Mouse (Mus musculus): ENCODE data around the gene Pigf.

Gene Pigf

DNA sequence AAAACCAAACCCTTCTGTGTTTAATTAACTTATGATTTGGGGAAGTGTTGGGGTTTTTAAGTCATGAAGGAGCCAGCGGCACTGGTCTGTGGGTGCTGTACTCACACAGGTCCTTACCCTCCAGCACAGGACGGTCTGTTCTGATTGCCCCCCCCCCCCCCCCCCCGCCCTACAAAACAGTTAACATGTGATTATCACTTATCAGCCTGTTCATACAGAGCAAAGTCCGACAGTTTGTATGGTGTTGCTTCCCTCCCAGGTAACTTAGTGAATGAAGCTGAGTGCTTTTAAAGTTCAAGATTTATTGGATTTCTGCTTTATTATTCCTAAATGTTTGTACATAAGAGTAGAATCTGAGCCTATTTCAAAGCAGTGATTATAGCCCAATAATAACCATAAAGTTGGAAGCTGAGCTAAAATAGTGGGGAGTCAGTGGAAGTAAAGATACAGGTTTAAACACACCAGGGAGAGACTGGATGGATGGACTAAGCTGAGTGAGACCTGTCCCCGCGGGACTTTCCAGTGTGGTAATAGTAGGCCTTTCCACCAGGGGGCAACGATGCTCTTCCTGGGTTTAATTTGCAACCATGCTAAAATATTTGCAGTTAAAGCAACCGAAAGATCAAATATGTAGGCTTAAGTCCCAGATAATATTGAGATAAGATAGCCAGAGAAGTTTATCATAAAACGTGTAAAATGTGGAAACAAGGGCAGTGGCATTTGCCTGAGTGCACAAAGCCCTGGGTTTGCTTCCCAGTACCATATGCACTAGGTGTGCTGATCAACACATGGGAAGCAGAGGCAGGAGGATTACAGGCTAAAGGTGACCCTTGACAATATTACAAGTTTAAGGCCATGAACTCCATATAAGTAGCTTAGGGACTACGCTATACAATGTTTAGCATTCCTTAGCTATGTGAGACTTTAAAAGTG lies 11.2 kb upstream of the Pigf start:
- DNase-seq (ENCODE audit: low spot score in 2 of 2) = peak in 1 of 2 experiments; percentile 53

DNA sequence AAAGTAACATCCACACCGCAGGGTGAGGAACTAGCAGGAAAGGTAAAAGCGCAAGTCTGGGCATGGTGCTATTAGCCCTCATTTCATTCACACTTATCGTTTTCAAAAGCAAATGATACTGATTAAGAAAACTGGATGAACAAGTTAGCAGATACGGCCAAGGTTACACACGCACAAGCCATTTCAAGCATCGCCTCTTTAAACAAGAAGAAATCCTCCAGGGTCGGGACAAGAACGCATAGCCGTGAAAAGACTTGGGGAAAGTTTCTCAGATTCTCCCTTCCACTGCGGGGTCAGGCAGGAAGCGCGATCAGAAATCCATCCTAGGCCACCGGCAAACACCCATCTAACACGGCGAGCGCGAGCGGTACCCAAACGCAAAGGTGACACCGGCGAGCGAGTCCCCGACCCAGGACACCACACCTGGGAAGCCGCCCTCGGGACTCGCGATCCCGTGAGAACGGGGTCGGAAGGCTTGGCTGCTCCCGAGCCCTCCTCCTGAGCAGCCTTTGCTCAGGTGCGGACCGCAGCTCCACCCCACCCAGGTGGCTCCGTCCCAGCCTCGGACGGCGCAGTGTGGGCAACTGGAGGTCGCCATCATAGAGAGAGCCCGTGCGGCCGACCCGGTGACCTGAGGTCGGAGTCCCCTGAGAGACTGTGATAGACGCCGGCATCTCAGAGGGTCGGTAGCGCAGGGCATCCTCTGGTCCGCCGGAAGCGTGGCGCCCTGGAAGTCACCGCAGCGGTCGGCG lies 539 bp downstream of the Pigf start:
- DNase-seq (ENCODE audit: low spot score in 2 of 2) = no peak

DNA sequence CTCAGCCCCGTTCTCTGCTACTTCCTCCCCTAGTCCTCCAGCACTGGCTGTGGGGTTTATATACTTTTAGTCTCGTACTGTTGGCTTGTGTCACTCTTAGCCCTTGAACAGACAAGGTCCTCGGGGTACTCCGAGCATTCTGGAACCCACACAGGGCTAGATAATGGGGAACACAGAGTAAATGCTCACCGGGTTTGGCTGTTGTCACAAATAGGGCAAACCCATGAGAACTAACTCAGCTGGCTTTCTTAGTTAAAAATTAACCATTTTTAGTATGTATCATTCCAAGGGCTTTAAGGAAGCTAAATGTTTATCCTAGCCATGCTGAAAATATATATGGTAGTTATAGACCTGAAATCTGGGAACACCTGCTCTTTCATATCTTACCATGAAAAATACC lies 5.5 kb downstream of the Pigf start:
- DNase-seq (ENCODE audit: low spot score in 2 of 2) = no peak

DNA sequence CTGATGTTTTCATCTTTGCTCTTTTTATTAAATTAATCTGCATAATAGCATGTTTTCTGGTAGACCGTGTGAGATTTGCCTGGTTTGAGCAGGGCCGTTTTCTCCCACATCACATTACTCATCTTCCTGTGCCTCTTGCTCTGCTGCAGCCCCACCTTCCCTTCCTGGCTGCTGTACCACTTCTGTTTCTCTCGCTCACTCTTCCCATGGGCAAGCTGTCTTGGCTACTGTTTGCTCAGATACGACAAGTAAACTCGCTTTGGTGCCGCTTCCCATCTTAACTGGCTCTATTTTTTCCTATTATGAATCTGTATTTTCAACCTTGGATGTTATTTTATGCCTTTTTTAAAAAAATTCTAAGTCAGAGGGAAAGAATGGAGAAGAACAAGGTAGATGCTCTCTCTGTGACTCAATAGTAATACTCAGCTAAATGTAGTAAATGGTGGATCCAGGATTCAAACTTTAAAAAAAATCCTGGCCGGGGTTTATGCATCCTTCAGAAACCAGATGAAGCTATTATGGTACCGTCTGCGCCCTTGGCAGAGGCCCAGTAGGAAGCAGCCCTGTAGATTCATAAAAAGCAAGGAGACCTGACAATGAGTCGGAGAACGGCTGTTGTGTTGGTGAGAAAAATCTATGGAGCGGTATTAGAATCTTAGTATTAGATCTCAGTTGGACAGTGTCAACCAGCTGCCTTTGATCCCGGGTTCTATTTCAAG lies 13.7 kb downstream of the Pigf start:
- DNase-seq (ENCODE audit: low spot score in 2 of 2) = no peak

DNA sequence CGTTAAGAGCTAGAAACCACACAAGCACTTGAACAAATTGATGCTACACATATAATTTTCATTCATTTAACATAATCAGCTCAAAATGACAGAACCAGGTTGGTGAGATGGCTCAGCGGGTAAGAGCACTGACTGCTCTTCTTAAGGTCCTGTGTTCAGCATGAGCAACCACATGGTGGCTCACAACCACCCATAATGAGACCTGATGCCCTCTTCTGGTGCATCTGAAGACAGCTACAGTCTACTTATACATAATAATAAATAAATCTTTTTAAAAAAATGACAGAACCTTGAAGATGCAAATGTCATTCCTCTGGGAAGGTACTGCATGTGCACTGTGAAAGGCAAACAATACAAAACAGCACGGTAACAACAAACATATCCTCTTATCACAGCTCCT lies 16.3 kb downstream of the Pigf start:
- DNase-seq (ENCODE audit: low spot score in 2 of 2) = no peak

DNA sequence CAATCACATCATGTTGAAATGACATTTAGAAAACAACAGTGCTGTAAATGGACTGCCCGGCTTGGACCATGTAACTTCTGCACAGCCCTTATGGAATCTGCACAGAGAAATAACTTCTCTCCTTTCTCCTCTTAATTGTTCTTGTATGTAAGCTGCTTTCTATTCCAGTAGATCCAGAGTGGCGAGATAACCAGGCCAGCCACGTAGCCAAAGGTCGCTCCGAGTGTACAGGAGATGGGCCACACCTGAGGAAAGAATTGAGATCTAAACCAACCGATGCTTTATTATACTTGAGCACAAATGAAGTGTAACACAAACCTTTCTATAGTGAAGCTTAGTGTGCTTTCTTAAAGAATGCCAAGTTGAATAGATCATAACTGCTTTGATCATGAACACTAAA lies 27.9 kb downstream of the Pigf start:
- DNase-seq (ENCODE audit: low spot score in 2 of 2) = no peak

DNA sequence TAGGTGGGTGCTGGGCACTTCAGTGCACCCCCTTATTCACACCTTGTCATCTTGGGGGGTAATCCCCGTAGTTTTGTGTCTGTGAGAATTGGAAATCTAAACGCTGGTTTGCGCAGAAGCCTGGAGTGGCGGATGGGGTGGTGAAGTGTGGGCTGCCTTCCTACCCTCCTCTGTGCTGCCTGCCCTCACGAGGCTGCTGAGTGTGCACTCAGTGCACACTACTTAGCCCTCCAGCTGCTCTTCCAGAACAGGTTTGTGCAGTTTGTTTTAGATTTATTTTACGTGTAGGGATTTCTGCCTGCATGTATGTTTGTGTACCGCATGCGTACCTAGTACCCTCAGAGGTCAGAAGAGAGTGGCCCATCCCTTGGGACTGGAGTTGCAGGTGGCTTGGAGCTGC lies 33.9 kb downstream of the Pigf start:
- no peak for DNase-seq (ENCODE audit: low spot score in 2 of 2)

DNA sequence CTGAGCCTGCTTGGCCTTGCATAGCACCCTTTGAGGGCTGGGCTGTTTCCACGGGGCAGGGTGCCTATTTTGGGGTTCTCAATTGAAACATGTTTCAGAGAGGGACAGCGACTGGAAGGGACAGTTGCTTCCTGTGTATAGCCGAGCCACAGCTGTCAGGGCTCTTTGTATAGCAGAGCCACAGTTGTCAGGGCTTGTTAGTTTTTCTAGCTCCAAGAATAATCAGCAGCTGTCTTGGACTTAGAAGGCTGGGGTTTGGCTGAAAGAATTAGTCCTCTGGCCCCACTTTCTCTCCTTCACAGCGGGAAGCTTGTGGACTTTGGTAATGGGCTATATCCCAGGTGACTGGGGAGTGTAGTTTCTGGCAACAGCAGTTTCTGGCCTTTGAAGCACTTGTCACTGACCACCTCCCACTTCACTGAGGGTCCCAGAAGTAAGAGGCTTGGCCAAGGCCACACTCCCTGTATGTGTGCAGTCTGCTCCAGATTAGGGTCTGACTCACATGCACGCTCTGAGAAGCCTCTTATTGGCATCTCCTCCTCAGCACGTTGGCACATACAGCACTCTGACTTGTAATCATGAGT lies 36.5 kb downstream of the Pigf start:
- DNase-seq (ENCODE audit: low spot score in 2 of 2) = peak in 1 of 2 experiments; percentile 46

DNA sequence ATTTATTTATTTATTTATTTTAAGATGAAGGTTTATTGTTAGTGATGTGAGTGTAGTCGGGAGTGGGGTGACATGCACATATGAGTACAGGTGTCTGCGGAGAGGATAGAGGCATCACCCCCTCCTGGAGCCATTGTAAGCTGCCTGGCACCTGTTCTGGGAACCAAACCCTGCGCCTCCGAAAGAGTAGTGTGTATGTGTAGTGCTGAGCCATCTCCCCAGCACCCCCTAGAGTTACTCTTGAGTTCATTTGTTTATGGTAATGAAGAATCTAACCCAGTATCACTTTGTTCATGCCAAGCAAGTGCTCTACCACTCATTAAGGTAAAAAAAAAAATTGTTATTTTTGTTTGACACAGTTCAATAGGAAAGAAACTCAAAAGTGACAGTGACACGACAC lies 37.0 kb downstream of the Pigf start:
- no peak for DNase-seq (ENCODE audit: low spot score in 2 of 2)

DNA sequence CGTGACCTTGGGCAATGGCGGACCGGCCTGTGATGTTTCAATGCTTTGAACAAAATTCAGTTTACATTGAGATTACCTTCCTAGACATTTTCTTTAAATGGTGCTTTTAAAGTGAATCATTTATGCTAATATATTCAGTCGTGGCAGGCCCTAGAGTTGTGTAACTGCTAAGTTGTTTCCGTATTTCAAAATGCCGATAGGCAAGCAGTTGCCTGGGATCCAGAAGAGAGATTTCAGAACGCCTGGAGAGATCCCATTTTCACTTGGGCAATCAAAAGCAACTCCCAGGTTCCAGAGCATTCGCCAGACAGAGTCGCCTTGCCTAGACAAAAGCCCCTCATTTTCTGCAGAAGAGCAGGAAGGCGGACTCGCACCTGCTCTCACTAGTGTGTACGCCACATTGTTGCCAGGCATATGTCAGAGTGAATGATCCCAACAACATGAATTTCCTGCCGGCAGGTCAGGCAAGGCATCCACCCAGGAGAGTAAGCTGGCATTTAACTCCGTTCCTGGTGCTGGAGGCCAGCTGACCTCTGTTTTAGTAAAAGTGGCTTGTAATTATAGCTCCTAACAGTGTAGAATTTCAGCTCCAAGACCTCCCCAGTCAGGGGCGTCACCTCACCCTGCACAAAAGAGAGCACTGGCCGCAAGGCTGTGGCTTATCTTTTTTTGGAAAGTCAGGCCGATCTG lies 38.6 kb downstream of the Pigf start:
- no peak for DNase-seq (ENCODE audit: low spot score in 2 of 2)

DNA sequence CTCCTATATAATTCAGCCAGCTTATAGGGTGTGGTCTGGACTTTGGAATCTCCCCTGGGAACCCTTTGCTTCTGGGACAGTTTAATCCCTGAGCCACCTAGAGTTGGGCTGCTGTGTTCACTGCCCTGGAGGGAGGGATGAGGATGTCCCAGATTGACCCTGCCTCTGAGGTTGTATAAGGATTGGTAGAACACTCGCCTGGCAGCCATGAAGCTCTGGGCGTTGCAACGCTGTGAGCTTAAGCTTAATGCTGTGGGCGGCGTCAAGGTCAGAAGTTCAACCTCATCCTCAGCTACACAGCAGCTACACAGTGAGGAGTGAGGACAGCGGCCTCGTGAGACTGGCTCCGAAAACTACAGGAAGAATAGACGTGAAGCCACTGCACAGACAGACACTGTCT lies 42.7 kb downstream of the Pigf start:
- no peak for DNase-seq (ENCODE audit: low spot score in 2 of 2)

DNA sequence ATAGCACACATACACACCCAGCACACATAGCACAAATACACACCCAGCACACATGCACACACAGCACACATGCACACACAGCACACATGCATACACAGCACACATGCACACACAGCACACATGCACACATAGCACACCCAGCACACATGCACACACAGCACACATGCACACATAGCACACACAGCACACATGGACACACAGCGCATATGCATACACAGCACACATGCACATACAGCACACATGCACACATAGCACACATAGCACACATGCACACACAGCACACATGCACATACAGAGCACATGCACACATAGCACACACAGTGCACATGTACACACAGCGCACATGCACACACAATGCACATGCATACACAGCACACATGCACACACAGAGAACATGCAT lies 43.5 kb downstream of the Pigf start:
- DNase-seq (ENCODE audit: low spot score in 2 of 2) = no peak

DNA sequence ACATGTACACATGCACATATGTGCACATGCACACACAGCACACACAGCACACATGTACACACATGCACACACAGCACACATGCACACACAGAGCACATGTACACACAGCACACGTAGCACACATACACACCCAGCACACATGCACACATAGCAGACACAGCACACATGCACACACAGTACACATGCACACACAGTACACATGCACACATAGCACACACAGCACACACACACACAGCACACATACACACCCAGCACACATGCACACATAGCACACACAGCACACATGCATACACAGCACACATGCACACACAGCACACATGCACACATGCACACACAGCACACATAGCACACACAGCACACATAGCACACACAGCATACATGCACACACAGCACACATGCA lies 44.0 kb downstream of the Pigf start:
- no peak for DNase-seq (ENCODE audit: low spot score in 2 of 2)

DNA sequence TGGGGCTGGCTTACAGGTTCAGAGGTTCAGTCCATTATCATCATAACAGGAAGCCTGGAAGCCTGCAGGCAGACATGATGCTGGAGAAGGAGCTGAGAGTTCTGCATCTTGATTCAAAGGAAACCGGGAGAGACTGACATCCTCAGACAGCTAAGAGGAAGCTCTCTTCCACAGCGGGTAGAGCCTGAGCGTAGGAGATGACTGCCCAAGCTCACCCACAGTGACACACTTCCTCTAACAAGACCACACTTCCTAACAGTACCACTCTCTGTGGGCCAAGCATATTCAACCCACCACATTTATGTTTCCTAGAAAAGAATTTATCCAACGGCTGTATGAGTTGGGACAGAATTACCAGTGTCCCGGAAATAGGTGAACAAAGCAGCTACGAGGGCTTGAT lies 46.7 kb downstream of the Pigf start:
- DNase-seq (ENCODE audit: low spot score in 2 of 2) = no peak

DNA sequence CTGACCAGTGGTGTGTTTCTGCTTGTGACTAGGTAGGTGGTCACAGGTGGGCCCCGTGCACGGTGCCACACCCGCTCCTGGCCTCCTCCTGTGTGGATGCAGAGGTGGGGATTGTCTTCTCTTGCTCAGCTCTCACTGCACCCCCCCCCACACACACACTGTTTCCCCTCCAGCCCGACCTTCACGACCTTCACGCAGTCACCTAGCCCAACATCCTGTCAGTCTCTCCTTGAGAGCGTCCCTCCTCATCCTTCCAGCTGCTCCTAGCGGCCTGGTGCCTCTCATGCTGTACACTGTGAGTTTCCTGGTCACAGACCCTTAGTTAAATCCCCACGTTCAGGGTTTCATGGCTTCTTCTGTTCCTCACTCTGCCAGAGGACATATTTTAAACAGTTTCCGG lies 48.8 kb downstream of the Pigf start:
- DNase-seq (ENCODE audit: low spot score in 2 of 2) = peak in 1 of 2 experiments; percentile 10

DNA sequence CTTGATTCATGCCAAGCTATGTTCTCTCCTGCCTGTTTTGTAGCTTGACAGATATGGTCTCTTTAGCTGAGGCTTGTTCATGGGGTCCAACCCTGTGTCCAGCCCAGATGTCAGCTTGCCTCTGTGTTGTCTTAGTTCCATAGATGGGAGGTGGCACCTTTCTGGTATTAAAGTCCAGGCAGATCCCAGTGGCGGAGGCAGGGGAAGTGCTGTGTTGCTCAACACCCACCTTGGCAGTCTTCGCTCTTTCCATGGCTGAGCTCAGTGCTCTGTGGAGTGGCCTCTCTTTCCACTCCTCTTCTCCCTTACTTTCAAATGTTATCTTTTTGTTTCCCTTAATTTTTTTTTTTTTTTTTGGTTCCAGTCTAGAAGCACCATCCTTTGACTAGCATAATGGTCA lies 52.1 kb downstream of the Pigf start:
- no peak for DNase-seq (ENCODE audit: low spot score in 2 of 2)

DNA sequence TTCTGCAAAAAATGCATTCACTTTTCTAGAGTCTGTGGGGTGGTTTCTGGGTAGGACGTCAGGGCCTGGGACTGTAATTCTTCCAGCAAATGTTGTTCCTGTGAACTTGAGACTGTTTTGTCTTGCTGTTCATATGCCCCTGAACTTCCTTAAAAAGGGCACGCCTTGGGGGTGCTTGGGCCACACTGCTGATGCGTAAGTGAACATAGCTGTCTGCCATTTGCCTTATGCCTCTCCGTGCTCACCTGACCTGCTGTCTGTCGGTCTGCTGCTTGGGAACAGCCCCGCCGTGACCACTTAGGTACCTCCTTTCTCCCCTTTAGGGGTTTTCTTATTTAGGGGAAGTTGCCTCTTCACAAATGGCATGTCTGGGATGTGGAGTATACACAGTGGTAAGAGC lies 53.3 kb downstream of the Pigf start:
- no peak for DNase-seq (ENCODE audit: low spot score in 2 of 2)

DNA sequence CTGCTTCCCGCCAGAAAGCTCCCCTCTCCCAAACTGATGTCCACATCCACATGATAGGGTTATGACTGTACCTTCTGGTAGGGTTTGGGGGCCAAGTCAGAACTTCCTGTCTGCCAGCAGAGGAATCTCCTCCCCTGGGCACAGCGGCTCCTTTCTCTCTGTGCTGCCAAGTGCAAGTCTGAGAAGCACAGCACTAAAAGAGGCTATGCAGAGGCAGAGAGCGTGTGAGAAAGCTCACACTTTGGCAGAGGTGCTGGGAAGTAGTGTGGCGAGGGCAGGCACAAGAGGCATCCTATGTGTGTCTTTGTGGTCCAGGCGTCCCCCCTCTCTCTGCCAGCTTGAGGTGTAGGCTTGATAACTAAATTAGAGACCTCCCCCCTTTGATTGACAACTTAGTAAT lies 54.2 kb downstream of the Pigf start:
- DNase-seq (ENCODE audit: low spot score in 2 of 2) = no peak

DNA sequence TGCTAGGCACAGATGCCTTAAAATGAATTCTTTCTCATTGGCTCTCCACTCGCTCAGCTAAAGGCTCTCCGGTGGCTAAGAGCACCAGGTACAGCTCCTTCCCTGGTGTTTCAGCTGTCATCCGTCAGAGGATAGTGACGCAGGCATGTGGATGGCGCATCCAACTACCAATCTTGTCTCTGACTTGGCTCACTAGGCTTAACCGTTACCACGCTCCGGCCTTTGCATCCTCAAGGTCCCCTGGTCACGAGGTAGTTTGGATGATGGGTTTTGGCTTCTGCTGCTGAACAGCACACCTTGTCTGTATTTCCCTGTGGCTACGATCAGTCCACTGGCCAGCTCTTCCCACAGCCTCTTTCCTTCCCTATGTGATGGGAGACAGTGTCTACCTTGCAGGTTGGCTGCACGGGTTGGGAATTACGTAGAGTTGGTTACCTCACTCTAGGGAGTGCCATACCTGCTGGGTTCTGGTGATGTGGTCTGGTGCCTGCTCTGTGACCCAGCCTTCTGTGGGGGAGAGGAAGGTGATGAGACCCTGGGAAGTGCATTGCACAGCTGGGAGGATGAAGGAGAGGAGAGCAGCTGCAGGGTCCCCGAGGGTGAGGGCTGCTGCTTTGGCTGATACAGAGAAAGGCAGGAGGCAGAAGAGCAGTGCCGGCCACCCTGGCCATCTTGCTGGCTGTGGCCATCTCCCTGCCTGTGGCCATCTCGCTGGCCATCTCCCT lies 55.0 kb downstream of the Pigf start:
- DNase-seq (ENCODE audit: low spot score in 2 of 2) = no peak

DNA sequence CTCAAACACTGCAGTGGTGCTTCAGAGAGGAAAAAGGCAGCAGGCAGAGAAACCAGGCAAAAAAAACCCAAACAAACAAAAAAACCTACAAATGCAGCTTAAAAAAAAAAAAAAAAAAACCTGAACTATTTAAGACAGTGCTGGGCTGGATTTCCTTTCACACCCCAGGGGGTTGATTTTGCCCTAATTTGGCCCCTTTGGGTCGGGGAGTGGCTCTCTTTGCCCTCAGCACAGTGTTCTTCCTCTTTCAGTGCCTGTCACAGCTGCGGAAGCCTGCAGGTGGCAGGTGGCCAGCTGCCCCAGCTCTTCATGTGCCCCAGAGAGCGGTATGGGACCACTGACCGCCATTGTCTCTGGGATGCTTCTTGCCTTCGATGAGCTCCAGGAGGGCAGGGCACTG lies 55.6 kb downstream of the Pigf start:
- DNase-seq (ENCODE audit: low spot score in 2 of 2) = peak in 1 of 2 experiments; percentile 73

DNA sequence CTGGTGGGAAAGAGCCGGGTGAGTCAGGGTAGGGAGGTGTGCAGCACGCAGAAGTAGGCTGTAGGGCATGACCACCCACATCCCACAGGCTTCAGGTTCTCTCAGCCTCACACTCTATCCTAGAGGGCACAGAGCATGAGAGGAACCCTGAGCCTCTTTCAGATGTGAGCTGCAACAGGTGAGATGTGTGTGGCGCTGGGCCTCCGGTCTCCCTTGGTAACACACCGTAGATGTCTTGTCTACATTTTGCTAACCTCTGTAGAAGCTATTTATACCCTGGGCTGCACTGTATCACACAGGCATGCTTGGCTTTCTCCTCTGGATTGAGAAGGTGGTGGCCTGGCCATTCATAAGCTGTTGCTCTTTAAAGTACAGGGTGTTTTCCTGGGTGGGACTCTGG lies 56.6 kb downstream of the Pigf start:
- DNase-seq (ENCODE audit: low spot score in 2 of 2) = no peak
